Mouse (Mus musculus): Measurements from ENCODE around the gene Hist1h2bl.
A peak's percentile ranks its signal among the peaks of the same experiment; 100 is the strongest.
"Not testable (repeated sequence)": the region's sequence is repeated elsewhere in the genome, so short reads cannot be mapped to it uniquely, and the experiment has no call there.

The Hist1h2bl gene

DNA sequence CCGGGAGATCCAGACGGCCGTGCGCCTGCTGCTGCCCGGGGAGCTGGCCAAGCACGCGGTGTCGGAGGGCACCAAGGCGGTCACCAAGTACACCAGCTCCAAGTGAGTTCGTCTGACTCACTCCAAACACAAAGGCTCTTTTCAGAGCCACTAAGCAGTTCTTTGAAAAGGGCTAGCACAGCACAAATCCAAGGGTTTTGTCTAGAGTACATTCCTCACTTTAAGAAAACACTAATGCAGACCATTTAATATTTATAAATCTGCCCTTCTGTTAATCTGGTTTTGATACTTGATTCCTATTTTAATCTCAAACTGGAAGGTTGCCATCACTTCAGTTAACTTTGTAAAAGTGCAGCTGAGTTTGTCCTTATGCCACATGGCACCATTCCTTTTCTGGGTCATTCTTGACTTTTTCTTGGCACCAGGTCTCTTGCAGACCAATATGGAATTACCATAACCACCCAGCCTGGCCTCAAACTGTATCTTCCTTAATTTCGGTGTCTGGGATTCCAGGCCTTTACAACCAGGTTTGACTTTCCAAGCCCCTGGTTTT is 6.5 kb upstream of the Hist1h2bl start:
- DNase-seq (ENCODE audit: low spot score in 2 of 2), result no peak

- DNase-seq (ENCODE audit: low spot score in 2 of 2), result peak in 1 of 2 experiments; percentile 40
These were observed 5.9 kb upstream of the Hist1h2bl start, which contains the start of gene Hist1h2bm for GRCm38 (mm10) chr13:21721757-21722372. TSS of gene Hist1h2bm (plus strand) at chr13:21722044.

- not testable (repeated sequence) for DNase-seq (ENCODE audit: low spot score in 2 of 2)
These were observed 5.3 kb upstream of the Hist1h2bl start for GRCm38 (mm10) chr13:21721107-21721756.

GRCm38 (mm10) chr13:21718381-21719080 is 2.6 kb upstream of the Hist1h2bl start:
- DNase-seq (ENCODE audit: low spot score in 2 of 2), result no peak

- peak; percentile 67 to 80 for DNase-seq (ENCODE audit: low spot score in 2 of 2)
These were observed 1.7 kb upstream of the Hist1h2bl start, which contains the start of gene Hist1h3h for GRCm38 (mm10) chr13:21717397-21718357. TSS of gene Hist1h3h (plus strand) at chr13:21717659.

GRCm38 (mm10) chr13:21716540-21717391 is 823 bp upstream of the Hist1h2bl start:
- not testable (repeated sequence) for DNase-seq (ENCODE audit: low spot score in 2 of 2)

DNA sequence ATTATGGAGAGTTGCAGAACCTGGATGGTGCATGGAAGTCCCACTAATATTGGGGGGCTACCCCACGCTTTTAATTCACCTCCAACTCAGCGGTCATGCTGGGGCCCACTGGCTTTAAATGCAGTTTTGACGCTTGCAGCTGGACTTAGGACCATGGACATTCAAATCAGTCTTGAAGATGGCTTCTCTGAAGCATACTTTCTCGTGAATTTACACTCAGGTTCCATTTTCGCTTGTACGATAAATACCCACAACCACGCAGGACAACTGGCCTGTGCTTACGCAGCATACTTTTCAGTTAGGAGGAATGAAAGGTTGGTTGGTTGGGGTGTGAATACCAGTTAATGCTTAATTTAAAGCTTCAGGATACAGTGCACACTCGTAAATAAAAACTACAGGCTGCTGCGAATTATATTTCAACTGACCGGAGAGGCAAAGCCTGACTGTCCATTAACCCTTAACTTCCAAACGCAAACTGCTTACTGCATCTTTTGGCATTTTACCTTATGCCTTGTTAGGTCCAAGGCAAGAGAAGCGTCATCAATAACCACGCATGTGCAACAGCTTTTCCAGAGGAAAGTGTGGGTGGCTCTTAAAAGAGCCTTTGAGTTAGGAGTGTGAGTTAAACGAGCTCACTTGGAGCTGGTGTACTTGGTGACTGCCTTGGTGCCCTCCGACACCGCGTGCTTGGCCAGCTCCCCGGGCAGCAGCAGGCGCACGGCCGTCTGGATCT is 646 bp downstream of the Hist1h2bl start:
- no peak for DNase-seq (ENCODE audit: low spot score in 2 of 2)

DNA sequence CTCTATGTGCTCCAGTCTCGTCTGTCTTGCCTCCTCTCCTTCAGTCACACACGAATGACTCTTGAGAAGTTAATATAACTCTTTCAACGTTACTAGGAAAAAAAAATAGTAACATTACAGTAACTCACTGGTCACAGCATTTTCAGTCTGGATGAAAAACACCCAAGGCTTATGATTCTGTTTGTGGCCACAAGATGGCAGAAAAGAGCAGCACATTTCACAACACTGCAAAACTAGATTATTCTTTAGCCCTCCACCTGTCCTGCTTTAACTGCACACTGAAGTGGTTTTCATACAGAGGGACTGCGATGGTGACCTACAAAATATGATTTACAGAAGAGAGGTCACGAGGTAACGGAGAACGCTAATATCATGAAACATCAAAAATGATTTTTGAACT is 1.2 kb downstream of the Hist1h2bl start:
- peak in 1 of 2 experiments; percentile 55 for DNase-seq (ENCODE audit: low spot score in 2 of 2)

GRCm38 (mm10) chr13:21711698-21712097 is 4.2 kb downstream of the Hist1h2bl start:
- no peak for DNase-seq (ENCODE audit: low spot score in 2 of 2)

GRCm38 (mm10) chr13:21710821-21711525 is 5.0 kb downstream of the Hist1h2bl start:
- peak in 1 of 2 experiments; percentile 79 for DNase-seq (ENCODE audit: low spot score in 2 of 2)

- peak; percentile 67 to 86 for DNase-seq (ENCODE audit: low spot score in 2 of 2)
These were observed 5.8 kb downstream of the Hist1h2bl start for GRCm38 (mm10) chr13:21710031-21710711.

GRCm38 (mm10) chr13:21706669-21707068 is 9.3 kb downstream of the Hist1h2bl start:
- no peak for DNase-seq (ENCODE audit: low spot score in 2 of 2)

DNA sequence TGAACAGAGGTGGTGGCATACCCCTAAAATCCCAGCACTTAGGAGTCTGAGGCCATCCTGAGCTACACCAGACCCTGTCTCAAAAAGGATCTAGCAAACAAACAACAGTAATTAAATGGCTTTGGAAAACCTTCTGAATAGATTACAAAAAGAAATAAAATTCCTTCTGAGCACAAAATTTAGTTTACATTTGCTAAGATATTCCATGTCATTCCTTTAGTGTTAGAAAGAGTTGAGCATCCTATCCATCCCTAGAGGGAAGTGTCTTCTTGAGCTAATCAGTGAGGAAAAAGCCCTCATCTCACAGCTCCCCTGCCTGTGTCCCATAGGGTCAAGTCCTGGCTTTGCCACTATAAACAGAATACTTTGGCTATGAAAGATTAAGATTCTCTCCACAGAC is 18.1 kb downstream of the Hist1h2bl start, which contains the start of gene Olfr1359:
Gene Olfr1359 (plus strand): TSS at position 301 of the 400 bp plus-strand sequence.
- no peak for DNase-seq (ENCODE audit: low spot score in 2 of 2)

DNA sequence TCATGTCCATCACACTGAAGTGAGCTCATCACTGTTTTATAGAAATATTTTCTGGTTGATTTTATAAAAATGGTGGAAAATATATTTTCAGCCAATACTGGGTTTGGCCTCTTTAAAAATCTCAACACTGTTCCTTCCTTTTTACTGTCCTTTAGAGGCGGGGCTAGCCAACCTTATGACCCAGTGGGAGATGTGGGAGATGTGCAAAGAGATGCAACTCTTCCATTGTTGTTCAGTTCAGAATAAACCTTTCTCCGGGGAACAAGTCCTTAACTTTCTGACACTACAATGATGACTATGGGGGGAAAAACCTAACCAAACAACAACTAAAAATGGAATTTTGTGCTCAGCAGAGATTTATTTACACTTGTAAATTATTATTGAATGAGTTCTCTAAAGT is 38.6 kb downstream of the Hist1h2bl start, which contains the start of gene Olfr1360:
Gene Olfr1360 (minus strand): TSS at position 101 of the 400 bp plus-strand sequence.
- no peak for DNase-seq (ENCODE audit: low spot score in 2 of 2)
